Mouse (Mus musculus) T-helper 2 cell (primary cell): ENCODE measurements at regions not wholly inside any gene's neighbourhood (a gene's known extent, or its start where the extent isn't known, plus 50 kb on each side); places are given as distances from the start of the nearest gene placed in this dataset.

Experiments used
- in situ Hi-C: fragments of 300-600 bp; cut with MboI, MseI; formaldehyde crosslinking; loops from one replicate; pipeline ENCODE4 v1.15.1; 2025; ENCODE audit warnings: high pct_unique_total_duplicates

DNA sequence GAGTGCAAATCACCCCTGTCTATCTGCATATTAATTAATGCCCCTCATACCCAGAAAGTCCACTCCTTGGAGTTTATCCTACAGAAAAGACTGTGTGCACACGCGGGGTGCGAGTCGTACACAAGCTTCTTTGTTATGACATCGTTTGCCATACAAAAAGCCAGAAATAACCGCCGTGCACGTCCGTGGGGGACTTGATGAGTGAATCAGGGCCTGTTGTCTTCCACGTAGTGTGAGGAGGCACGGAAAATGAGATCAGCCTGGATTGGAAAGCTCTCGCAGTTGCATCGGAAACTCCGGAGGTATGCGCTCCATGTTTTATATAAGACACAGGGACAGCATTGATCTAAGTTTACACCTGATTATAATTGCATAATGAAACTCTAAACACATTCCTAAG lies 120.3 kb downstream of the Etnk1 start:
- in situ Hi-C loops = no loop called here

DNA sequence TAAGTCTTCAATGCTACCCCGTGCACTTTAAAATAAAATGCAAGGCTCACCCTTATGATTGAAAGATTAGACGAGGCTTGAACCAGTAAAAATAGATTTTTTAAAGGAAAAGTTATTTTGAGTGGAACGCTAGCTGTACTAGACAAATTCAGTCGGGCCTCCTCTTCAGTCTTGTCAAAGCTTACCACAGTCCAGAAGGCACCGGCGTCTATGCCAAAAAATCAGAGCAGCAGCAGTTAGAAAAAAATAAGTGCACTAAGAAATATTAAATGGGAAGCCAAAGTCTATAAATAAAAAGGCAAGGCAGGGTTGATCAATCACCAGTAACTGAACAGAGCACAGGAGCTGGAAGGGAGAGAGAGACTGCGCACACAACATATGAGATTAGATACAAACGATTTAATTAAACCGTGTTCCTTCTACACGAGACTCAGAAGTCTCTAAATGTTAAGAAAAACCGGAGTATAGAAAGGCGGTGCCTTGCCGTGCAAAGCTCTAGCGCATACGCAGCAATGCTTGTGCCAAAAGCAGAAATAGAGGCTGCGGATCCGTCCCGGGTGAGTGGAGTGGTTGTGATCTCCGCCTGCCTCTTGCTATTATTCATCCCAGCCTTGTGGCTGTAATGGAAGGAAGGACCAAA lies 121.6 kb downstream of the Etnk1 start:
- in situ Hi-C loops = no loop called here

DNA sequence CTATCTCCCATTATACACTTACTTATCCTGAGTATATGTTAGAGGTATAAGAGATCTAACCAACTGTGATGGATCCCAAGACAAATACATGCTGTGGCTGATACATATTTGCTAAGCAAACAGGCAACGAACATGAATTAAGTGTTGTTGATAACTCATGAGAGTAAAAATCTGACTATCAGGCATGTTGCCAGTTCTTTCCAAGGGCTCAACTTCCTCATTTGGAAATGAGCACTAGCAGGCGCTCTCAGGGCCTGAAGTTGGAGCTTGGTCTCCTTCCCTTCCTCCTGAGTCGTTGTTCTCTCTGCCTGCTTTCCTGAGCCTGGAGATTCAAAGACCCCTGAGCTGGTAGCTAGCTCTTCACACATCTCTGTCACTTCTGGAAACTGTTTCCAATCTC lies 126.6 kb downstream of the Etnk1 start:
- in situ Hi-C loops = no loop called here

DNA sequence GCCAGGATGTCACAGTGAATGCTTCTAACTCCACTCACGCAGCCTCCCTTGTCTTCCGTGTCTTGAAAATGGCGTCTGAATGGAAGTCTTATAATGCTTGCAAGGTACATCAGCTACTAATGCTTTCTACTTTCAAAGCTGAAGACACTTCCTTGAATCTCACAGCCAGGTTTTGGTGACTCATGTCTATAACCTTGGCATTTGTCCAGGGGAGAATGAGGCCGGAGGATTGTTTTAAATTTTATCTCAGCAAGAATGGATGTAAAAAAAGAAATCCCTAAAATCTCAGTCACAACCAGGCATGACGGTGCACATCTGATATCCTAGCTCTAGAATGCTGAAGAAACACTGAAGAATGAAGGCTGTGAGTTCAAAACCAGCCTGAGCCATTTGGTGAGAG lies 131.4 kb downstream of the Etnk1 start:
- in situ Hi-C loops = no loop called here

DNA sequence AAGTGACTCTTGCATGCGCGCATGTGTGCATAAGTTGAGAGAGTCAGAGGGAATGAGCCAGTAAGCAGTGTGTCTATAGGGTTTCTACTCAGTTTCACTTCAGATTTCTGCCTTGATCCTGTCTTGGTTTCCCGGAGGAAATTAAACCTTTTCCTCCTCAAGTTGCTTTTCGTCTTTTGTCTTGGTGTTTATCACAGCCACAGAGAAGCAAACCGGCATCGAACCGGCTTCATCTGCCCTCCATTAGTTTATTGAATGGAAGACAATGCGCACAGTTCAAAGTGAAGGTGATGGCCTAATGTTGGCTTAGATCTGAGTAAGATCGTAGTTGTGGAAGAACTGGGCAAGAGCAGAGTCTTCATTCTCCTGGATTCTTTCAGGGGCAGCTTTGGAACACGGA lies 134.4 kb downstream of the Etnk1 start:
- in situ Hi-C loops = no loop called here

DNA sequence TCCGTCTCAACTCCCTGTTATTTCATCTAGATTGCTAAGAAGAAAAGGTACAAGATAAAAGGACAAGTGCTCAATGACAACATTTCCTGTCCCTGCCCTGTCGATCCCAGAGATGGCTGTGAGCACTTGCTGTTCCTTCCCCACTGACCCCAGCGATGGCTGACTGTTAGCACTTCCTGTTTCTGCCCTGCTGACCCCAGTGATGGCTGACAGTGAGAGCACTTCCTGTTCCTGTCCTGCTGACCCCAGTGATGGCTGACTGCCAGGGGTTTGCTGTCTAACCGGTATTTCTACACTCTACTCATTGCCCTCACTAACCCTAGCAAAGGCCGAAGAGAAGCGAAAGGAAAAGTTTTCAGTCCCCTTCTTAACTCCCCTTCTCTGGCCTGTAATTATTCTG lies 140.3 kb downstream of the Etnk1 start:
- in situ Hi-C loops = no loop called here

DNA sequence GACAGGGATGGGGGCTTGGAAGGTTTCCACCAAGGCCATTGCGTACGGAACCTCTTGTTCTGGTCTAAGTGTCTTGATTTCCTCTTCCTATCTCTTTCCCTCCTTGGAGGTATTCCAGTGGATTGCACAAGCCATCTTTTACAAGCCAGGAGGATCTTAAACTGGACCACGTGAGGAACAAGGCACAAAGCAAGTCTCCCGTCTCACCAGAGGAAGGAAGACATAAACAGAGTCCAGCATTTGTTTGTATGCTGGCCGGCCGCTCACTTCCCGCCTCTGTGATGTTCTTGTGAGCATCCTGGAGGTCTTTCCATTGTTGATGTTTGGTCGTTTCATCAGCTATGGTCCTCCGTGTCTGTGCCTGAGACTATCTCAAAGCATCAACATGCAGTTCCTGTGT lies 148.8 kb downstream of the Etnk1 start:
- in situ Hi-C loops = no loop called here

DNA sequence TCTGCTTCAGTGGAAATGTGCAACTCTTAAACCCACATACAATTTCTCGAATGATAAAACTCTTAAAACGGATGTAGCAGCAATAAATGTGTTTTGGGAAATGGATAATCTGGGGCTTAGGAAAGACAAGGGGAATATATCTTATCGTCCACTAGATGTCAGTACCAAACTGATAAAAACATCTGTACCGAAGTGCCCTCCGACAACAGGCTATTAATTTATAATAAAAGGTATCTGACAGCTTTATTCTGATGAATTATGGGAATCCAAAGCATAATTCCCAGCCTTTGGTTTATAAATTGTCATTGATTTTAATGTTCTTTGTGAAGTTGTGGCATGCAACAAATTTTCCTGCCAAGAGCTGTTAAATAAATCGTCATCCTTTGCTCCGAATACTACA lies 153.4 kb downstream of the Etnk1 start:
- in situ Hi-C loops = no loop called here

DNA sequence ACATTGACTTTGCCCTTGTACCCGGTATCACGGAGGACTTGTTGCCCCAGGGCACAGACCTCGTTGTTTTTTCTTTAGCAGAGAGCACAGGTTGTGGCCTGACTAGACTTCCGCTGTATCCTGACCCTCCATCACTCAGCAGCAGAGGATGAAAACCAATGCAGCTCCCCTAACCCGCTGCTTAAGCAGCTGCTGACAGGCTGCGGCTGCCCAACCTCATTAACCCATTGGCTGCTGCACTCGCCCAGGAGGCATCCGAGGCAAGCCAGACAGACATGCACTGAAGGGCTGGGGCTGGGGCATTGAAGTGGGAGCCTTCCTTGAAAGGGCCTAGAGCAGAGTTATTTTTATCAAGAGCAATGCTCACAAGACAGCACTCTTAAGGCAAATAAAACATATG lies 157.6 kb downstream of the Etnk1 start:
- in situ Hi-C loops = no loop called here

DNA sequence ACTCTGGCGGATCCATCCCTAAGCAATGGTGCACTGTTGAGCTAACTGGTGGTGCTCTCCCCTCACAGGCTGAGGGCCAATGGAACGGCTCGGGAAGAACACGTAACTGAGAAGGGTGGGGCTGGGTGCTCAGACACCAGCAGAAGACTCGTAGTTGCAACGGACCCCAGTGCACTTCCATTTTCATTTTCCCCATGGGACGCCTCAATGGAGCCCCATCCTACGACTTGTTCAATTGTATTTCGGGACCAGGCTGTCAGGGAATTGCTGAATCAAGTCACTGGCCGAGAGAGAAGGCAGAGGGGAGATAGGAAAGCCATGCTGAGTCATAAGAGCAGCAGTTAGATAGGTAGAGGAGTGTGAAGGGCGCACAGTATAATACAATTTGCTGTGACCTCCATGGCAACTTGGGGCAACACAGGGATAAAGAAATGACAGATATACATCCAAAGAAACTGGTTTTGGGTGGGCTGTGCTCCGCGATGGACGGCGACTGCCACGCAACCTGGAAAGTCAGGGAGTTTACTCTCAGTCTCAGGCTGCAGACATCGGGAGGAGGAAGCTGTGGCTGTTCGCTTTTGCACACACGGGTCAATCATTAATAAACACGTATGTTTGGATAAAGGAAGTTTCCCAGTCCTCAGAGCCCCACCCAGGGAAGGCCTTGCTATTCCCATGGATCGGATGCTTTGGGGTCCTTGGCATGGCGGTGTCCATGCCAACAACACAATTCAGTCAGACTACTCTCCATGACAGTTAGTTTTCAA lies 160.1 kb downstream of the Etnk1 start:
- in situ Hi-C loops = no loop called here

DNA sequence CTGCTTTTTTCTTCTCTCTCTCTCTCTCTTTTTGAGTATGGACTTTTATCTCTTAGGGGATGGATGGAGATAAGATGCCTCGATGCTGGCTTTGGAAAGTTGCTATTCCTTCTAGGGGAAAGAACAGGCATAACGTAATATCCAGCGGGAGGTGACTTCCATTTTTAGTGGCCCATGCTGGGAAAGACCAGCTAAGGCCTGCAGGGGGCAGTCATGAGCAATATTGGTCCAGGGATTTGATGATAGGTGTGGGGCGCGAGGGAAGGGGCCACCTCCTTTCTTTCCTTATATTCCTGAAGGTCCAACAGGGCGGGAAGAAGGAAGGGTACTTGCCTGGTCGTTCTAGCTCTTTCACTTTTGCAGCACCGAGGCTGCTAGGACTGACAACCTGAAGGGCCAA lies 160.8 kb downstream of the Etnk1 start:
- in situ Hi-C loops = no loop called here

DNA sequence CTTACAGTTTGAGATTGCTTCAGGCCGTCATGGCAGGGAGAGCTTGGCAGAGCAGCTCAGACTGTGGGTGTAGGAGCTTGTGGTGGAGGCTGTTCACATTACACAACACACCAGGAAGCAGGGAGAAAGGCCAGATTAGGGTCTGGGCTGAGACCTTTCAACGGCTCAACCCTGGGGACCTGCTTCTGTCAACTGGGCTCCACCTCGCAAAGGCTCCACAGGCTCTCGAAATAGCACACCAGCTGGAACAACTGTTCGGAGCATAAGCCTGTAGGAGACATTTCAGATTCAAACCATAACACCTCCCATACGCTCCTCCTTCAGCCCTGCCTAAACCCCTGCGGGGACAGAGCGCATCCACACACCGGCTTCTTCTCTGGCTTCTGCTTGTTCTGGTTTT lies 161.2 kb downstream of the Etnk1 start:
- in situ Hi-C loops = no loop called here

DNA sequence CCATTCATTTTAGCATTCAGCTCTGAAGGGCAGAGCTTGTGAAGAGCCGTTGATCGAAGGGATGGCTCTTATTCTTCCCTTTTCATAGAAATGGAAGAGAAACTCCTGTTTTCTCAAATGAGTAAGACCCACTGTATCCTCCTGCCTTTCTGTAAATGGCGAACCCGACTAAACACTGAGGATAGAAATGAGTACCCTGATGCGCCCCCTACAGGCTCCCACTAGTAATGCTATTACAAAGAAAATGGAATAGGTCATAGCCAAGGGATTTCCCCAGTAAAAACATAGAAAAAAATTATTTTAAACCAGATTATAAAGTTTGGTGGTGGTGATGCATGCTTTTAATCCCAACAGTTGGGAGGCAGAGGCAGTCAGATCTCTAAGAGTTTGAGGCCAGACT lies 162.1 kb downstream of the Etnk1 start:
- in situ Hi-C loops = no loop called here

DNA sequence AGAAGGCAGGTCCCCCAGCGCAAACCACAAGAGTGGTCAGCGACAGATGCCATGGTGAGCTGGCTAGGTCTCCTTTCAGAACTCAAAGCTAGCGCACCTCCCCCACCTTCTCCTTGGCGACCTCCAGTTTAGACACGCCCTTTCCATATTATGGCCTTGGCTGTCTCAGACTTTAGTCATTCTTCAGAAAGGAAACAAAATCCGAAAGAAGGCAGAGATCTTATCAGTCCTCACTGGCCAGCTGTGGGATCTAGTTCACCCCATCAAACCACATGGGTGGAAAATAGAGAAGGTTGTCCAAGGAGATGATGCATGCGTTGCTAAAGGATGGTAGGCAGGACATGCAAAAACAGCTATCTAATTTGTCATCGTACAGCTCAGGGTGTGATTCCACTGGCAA lies 166.5 kb downstream of the Etnk1 start:
- in situ Hi-C loops = no loop called here

DNA sequence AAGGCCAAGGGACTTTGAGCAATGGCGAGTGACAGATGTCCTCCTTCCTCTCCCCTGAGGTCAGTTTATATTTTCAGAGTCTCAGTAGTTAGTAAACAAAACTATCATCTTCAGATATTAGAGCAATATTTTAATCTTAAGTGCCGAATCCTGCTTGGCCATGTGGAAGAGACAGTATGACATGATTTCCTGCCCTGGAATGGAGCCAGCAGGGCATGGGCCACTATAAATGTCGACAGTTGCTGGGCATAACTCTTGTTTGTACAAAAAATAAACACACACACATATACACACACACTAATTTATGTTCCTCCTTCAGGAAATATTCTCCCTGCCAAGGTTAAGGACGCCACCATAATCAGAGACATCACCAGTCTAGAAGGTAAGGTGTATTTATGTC lies 169.6 kb downstream of the Etnk1 start:
- in situ Hi-C loops = no loop called here

DNA sequence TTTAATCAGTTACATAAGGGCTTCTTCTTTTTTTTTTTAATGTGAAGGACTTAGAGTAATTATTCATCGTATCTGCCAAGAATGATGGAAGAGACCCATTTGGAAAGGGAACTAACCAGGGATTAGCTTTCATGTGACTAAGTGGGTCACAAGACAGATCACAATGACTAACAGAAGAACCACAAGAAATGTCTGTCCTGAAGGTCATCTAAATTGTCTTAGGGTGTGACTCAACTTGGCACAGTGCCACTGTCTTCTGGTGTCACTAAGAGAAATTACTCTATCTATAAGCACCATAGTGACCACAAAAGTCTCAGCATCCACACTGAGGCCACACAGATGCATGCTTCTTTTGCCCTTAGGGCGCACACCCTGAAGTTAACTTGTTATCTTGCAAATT lies 182.0 kb downstream of the Etnk1 start:
- in situ Hi-C loops = no loop called here

DNA sequence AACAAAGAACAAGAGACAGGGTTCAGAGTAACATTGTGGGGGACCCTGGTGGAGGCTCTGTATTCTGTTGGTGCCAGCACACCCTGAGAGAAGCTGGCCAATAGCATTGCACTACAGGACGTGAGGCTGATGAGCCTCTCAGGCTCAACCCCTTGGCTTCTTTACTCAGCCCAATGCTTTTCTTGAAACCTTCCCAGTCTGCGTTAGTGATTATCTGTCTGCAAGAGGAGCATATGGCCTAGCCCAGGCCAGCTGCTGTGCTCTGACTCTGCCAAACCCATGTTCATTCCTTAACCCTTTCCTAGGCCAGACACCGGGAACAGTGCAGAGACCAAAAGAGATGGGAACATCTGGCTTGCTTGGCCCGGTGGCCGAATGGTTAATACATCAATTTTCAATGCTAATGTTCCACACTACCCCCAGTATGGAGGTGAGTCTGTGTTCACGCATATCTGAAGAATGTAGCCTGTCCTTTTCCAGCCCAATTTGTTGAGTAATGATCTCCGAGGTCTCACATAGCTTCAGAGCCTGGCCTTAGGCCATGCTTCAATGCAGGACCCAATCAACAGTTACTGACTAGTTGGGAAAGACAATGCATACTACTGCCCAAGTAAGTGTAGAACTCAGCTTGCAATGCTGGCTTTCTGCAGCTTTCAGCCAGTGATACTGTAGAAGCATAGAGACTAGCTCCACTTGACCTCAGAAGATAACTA lies 192.5 kb downstream of the Etnk1 start:
- in situ Hi-C loops = no loop called here

DNA sequence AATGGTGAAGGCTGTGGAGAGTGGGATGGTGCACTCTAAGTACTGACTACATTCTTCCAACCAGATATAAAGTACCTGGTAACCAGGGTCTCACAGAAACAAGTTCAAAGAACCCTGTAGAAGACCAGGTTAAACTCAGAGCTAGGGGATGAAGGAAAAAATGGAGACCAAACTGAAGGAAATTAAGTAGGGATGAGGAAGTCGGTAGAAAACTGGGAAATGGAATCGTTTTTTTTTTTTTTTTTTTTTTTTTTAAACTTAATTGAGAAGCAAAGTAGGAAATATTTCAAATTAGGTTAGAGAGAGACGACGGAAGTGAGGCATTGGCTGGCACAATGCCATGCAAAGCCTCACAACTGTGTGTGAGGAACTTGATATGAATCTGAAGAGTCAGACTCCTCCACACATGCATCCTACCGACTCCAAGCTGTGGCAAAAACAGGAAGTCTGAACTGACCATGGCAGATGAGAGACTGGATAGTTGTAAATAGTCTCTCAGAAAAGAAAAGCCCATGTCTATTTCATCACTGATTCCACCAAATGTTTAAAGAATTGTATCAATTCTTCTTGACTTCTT lies 194.2 kb downstream of the Etnk1 start:
- in situ Hi-C loops = no loop called here

DNA sequence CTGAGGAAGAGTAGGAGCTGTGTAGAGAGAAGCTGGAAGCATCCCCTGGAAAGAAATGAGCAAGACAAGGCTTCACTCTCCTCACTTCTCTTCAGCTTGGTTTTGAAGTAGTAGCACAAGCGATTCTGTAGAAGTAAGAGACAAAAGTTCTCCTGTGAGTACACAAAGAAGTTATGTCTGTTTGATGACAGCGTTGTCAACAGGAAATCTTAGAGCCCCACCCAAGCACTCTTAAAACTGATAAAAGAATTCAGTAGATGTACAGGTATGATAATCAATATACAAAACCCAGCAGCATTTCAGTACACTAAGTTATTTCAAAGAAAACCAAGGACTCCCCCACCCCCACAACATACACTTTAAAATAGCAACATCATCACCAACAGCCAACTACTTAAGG lies 194.9 kb downstream of the Etnk1 start:
- in situ Hi-C loops = no loop called here

DNA sequence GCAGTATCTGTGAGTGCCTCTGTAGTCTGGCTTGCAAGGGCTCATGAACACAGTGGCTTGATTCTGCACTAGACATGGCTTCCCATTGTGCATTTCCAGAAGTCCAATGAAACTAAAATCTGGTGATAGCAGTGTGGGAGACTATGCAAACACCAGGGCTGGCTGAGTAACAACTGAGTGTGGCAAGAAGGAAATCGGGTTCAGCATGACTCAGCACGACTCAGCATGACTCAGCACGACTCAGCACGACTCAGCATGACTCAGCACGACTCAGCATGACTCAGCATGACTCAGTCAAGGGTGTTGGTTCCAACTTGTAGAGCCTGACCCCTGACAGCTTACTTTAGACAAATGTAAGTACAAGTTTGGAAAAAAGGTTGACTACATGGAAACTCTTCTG lies 198.8 kb downstream of the Etnk1 start:
- in situ Hi-C loops = no loop called here

DNA sequence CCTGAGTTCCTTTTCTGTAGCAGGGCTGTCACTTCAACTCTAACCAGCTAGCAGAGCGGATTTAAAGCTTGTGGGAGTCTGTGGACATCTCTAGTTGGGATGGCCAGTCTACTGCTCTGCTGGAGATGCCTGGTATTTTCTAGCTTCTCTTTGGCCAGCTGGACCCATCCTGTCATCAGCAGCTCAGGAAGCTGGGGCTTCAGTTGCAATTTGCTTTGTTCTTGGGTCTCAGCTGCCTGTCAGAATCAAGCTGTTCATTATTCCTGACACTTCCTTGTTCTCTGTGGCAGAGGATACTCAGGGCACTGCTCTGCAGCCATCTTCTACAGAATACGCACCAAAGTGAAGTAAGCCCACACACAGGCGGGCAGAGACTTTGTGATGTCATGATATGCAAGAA lies 200.8 kb downstream of the Etnk1 start:
- in situ Hi-C loops = no loop called here

DNA sequence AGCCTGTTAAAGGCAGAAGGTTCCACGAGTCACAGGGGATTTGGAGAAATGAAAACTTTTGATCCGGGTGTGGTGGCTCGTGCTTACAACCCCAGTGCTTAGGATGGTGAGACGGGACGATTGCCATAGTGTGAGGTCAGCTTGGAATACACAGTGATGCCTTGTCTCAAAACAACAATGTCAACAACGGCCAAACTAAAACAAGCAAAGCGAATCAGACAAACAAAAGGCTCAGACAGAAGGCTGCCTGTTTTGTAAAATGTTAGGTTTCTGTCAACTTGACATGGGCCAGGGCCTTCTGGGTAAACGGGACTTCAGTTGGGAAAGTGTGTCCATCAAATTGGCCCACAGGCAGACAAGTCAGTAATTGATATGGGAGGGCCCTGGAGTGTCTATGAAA lies 201.6 kb downstream of the Etnk1 start:
- in situ Hi-C loops = no loop called here

DNA sequence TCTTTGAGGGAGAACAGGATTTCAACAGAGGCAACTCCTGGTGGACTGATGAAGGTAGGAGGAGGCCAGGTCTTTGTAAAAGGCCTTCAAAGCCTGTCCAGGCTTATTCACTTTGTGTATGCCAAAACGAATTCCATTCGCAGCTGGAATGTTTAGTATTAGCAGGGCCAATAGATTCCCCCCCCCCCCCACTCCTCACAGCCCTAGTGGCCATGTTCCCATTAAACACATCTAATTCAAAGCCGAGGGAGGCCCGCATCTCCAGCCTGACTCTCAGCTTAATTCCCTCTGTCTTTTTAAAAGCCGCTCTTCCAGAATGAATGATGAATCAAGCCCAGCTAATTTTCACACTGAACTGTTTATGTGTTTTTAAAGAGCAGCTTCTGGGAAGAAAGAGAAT lies 205.5 kb downstream of the Etnk1 start:
- in situ Hi-C loops = no loop called here
